Mouse (Mus musculus) neural tube, embryonic 14.5 days (tissue): ENCODE measurements at regions not wholly inside any gene's neighbourhood (a gene's known extent, or its start where the extent isn't known, plus 50 kb on each side); places are given as distances from the start of the nearest gene placed in this dataset.

Experiments
- ATAC-seq: fragments of 200-750 bp; cut with Nextera tagmentation; 2 replicates; pipeline ENCODE4 v1.8.0; 2017; ENCODE audit warnings: low read depth, mild to moderate bottlenecking, moderate TSS enrichment, moderate library complexity
- H3K27ac ChIP-seq: fragments of 300-500 bp; sonication (generic); 2 replicates; pipeline ENCODE4 v1.5.1; 2014; ENCODE audit warnings: low read depth, mild to moderate bottlenecking, control low read depth, low read length, moderate library complexity, mixed read lengths
- H3K27me3 ChIP-seq: fragments of 300-500 bp; sonication (generic); 2 replicates; pipeline ENCODE4 v1.6.1; 2014; ENCODE audit warnings: low read length; ENCODE audit not compliant: control insufficient read depth, insufficient read depth
- H3K36me3 ChIP-seq: fragments of 300-500 bp; sonication (generic); 2 replicates; pipeline ENCODE4 v1.6.1; 2014; ENCODE audit warnings: low read length, mixed read lengths; ENCODE audit not compliant: control insufficient read depth, insufficient read depth
- H3K4me1 ChIP-seq: fragments of 300-500 bp; sonication (generic); 2 replicates; pipeline ENCODE4 v1.6.1; 2014; ENCODE audit warnings: low read length; ENCODE audit not compliant: control insufficient read depth, insufficient read depth
- H3K4me2 ChIP-seq: fragments of 300-500 bp; sonication (generic); 2 replicates; pipeline ENCODE4 v1.6.1; 2014; ENCODE audit warnings: mild to moderate bottlenecking, low read depth, low read length, control low read depth
- H3K4me3 ChIP-seq: fragments of 300-500 bp; sonication (generic); 2 replicates; pipeline ENCODE4 v1.5.1; 2014; ENCODE audit warnings: low read depth, low read length, control low read depth, mixed read lengths
- H3K9ac ChIP-seq: fragments of 300-500 bp; sonication (generic); replicated peaks from 2 replicates; pipeline ENCODE4 v1.6.1; 2014; ENCODE audit warnings: low read depth, mild to moderate bottlenecking, control low read depth, low read length, mixed read lengths
- H3K9me3 ChIP-seq: fragments of 300-500 bp; sonication (generic); 2 replicates; pipeline ENCODE4 v1.6.1; 2016; ENCODE audit warnings: low read length; ENCODE audit not compliant: control insufficient read depth
- WGBS: fragments of 180-500 bp; shearing (Covaris S2); extraction: QIAGEN DNeasy Blood & Tissue Kit; methylation state at CpG from one replicate; pipeline ENCODE4 v1.1.7; 2014; 5-methylcytosine and 5-hydroxymethylcytosine counted together

DNA sequence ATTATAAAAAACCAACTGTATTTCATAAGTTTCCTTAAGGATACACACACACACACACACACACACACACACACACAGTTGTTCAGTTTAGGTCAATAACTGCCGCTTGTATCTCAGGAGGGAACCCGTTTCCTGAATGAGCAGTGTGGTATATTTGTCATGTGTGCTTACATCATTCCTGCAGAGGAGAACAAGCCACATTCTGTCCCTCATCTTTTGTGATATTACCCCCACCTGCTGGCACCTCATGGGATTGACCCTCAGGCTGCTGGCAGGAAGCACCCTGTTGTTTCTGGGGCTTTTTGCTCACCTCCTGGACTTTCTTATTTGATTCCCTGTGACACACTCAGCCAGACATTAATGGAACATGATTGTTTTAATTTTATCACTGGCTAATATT is 66.4 kb upstream of the Htr1a start:
- peak; percentile 91 for ATAC-seq
- Histone ChIP-seq H3K4me3 (no peak overlapping the region), H3K4me2 (no peak overlapping the region), H3K27me3 (no peaks in the 10 kb centered on the region), H3K4me1 (no peaks in the 10 kb centered on the region), H3K36me3 (no peaks in the 10 kb centered on the region), H3K9me3 (no peaks in the 10 kb centered on the region), H3K9ac (no peak overlapping the region), H3K27ac (no peak overlapping the region)
- WGBS: 12% methylated on average over 2 of the region's 2 CpGs

DNA sequence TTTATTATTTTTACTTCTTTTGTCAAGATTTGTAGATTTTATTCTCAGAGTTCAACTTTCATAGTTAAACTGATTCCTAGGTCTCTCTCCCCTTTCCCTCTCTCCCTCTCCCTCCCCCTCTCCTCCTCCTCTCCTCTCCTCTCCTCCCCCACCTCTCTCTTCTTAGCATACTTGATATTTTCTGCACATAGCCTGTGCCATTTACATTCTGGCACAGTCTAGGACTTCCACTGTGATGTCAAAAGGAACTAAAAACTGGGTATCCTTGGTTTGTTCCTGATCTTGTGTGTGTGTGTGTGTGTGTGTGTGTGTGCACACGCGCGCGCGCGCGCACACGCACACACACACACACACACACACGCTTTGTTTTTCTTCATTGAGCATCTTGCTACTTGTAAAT is 64.9 kb upstream of the Htr1a start:
- 83% methylated on average over 9 of the region's 9 CpGs for WGBS
- no peak overlapping the region for H3K4me2 ChIP-seq
- no peak for ATAC-seq

DNA sequence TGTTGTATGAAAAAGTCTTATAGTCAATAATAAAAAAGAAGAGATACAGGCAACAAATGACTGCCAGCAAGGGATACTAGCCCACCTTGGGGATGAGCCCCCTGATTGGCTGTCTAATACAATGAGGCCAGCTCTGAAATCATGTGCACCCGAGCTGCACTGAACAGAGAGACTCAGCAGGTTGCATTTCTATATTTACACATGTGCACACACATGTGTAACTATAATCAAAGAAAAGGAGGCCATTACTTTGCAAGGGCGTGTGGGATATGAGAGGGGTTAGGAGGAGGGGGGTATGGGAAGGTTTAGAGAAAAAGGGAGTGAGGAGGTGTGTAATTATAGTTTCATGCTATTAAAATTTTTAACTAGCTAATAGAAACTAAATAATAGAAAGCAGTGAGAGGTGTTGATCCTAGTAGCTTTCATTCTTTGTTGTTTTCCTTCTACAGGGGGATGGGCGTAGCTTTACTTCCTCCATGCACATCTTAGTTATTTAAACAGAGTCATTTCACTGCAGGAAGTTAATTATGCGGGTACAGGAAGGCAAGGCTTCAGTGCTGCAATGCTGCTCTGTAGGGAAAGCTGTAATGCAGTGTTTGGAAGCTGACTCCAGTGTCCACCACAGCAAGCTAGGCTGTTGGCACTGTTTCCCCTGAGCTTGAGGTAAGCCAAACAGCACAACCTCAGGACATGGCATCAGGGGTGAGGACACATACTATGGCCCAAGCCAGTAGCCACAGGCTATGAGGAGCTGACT is 56.2 kb upstream of the Htr1a start:
- Histone ChIP-seq H3K9me3 (no peaks in the 10 kb centered on the region), H3K4me2 (no peak overlapping the region), H3K4me1 (no peaks in the 10 kb centered on the region), H3K27ac (no peak overlapping the region), H3K36me3 (no peaks in the 10 kb centered on the region), H3K27me3 (no peaks in the 10 kb centered on the region), H3K4me3 (no peak overlapping the region), H3K9ac (no peak overlapping the region)
- 36% methylated on average over 4 of the region's 4 CpGs for WGBS
- peak; percentile 56; the same call in 1 of the 2 replicates for ATAC-seq

More for the DNA sequence above, 64.9 kb upstream of the Htr1a start:
- H3K27me3 ChIP-seq: no peaks in the 10 kb centered on the region
- no peaks in the 10 kb centered on the region for H3K4me1 ChIP-seq
- H3K36me3 ChIP-seq: no peaks in the 10 kb centered on the region
- H3K4me3 ChIP-seq: no peak overlapping the region
- H3K9ac ChIP-seq: no peak overlapping the region
- no peaks in the 10 kb centered on the region for H3K9me3 ChIP-seq
- no peak overlapping the region for H3K27ac ChIP-seq
